In the genomic region with DNA sequence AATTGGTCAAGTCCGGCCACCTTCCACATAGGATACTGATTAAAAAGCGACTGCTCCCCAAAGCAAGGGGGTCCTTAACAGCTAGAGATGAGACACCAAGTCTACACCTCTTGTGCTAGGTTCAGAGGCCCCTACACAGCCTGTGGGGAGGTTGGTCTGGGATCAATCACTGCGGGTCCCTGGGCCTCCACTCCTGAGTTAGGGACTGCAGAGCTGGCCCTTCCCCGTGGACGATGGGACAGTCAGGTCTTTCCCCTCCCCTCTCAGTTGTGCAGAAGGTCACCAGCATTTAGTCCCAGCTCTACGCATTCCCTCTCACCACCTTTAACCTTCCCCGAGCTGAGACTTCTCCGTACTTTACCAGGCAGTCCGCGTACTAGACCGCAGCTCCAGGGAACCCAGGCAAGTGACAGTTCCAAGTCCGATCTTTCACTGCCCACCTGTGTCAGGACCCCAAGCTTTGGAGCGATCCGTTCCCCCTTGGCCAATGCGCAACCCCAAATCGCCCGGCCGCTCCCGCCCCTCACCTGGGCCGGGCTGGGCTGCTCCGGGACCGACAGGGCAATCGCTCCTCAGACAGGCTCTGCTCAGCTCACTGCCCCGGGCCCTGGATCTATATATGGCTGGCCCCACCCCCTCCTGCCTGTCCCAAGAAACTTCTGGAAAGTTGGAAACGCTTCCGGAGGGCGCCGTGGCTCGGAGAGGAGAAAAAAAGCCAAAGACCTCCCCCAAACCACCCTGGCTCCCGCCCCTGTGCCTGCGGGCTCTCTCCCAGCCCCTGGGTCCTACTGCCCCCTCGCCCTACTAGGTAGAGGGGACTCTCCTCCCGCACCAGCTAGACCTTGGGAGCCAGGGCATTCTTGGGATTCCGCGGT, we compare ENCODE assay signal across 8 mouse cellular contexts. TPM values are rescaled to one million over a fixed set of nuclear protein-coding genes. Genes with fewer than 3 reads are reported as not detected.
DNase-seq lines count a peak whose midpoint lies in the region; ATAC-seq lines count a peak whose summit lies in the region.

TSS of gene Serpinh1 (minus strand) at position 714 of the 875 bp plus-strand sequence.

- WGBS in hindbrain, embryonic 13.5 days, result under 1% methylated on average over 34 of the region's 35 CpGs
- WGBS in stomach, embryonic 14.5 days, result under 1% methylated on average over 35 of the region's 35 CpGs

- DNase-seq in ZHBTc4 (ENCODE audit: low read depth, low spot score), result peak; percentile 67
- peak; percentile 77 to 82 for DNase-seq in cerebellum, postnatal 10 days
- peak; percentile 78 to 83 for DNase-seq in gastrocnemius, adult 8-10 months (ENCODE audit: low spot score in 2 of 2)
- DNase-seq in left cerebral cortex, postnatal 14 days (ENCODE audit: low spot score in 2 of 2), result peak in 1 of 2 experiments; percentile 51
- peak; percentile 89 for DNase-seq in mesoderm, embryonic 11.5 days (ENCODE audit: low read depth, low spot score)
- DNase-seq in natural killer cell, adult 2 months (ENCODE audit: low spot score in 2 of 2), result no peak

- peak within 1 kb of the TSS; percentile 49 for H3K4me3 ChIP-seq in hindbrain, embryonic 13.5 days
- peak within 1 kb of the TSS; percentile 79 for H3K4me3 ChIP-seq in stomach, embryonic 14.5 days (ENCODE audit: low read depth, low read length)

- no peaks in the 10 kb centered on the region for H3K9me3 ChIP-seq in hindbrain, embryonic 13.5 days
- no peaks in the 10 kb centered on the region for H3K9me3 ChIP-seq in stomach, embryonic 14.5 days (ENCODE audit: control insufficient read depth, low read depth, low read length)

- H3K27ac ChIP-seq in hindbrain, embryonic 13.5 days, result peak within 1 kb of the TSS; percentile 90
- peak within 1 kb of the TSS; percentile 96 for H3K27ac ChIP-seq in stomach, embryonic 14.5 days (ENCODE audit: low read length)

- peaks cover 70% of the 10 kb centered on the region for H3K4me1 ChIP-seq in hindbrain, embryonic 13.5 days (replicated peaks)
- H3K4me1 ChIP-seq in stomach, embryonic 14.5 days (ENCODE audit: control insufficient read depth, insufficient read depth, low read length), result peaks cover 57% of the 10 kb centered on the region

- peaks cover 11% of the 10 kb centered on the region for H3K36me3 ChIP-seq in hindbrain, embryonic 13.5 days
- peaks cover 28% of the 10 kb centered on the region for H3K36me3 ChIP-seq in stomach, embryonic 14.5 days (ENCODE audit: control insufficient read depth, insufficient read depth, low read length)

- no peaks in the 10 kb centered on the region for H3K27me3 ChIP-seq in hindbrain, embryonic 13.5 days
- no peaks in the 10 kb centered on the region for H3K27me3 ChIP-seq in stomach, embryonic 14.5 days (ENCODE audit: control insufficient read depth, insufficient read depth, low read length)

- intact Hi-C loops in left cerebral cortex, postnatal 14 days (cut with DNase I), result no loop called here

- H3K9ac ChIP-seq in hindbrain, embryonic 13.5 days, result peak within 1 kb of the TSS; percentile 79
- peak within 1 kb of the TSS; percentile 96 for H3K9ac ChIP-seq in stomach, embryonic 14.5 days (replicated peaks; ENCODE audit: low read depth, low read length)

- peak within 1 kb of the TSS; percentile 65 for H3K4me2 ChIP-seq in hindbrain, embryonic 13.5 days
- peak within 1 kb of the TSS; percentile 95 for H3K4me2 ChIP-seq in stomach, embryonic 14.5 days (replicated peaks; ENCODE audit: low read depth, low read length)

- peak; percentile 49 for ATAC-seq in hindbrain, embryonic 13.5 days (ENCODE audit: low FRiP score)
- ATAC-seq in stomach, embryonic 14.5 days (ENCODE audit: insufficient number of reproducible peaks, insufficient read depth, low FRiP score, low read depth), result peak; percentile 77

RNA-seq across cellular contexts. Expression of gene Serpinh1, which starts in this region (rescaled TPM):
- total RNA-seq in gastrocnemius, adult 8-10 months (2022), result 10 to 100 TPM; 26.1 to 49.0 (median 33.7) TPM
- polyA plus RNA-seq in hindbrain, embryonic 13.5 days (2015; fragmentation: Nextera tagmentation; extraction: Ambion mirVana), result 394 and 407 TPM in 2 replicates
- 10 to 100 TPM; 49.7 to 52.2 TPM for total RNA-seq in left cerebral cortex, postnatal 14 days (2021)
- 474 and 475 TPM in 2 replicates for polyA plus RNA-seq in stomach, embryonic 14.5 days (2014; fragmentation: Nextera tagmentation; extraction: Ambion mirVana)

Comparison
In these comparisons a context has a peak if more than half of its experiments do, and no peak if none do; other contexts are left out.
1. DNase-seq: peak in ZHBTc4 (single experiment), cerebellum, postnatal 10 days (2 of 2), gastrocnemius, adult 8-10 months (2 of 2) and mesoderm, embryonic 11.5 days (single experiment); none in natural killer cell, adult 2 months (0 of 2).